Mouse (Mus musculus): ENCODE measurements around the gene Sgf29. TPM values are rescaled to one million over a fixed set of nuclear protein-coding genes. Genes with fewer than 3 reads are reported as not detected.

The Sgf29 gene
- polyA plus RNA-seq, 1 experiment from 2014 or later: 53.4 TPM

GRCm38 (mm10) chr7:126721635-126722034 lies 72.5 kb downstream of the Sgf29 start:
- Histone ChIP-seq H3K36me3 (no peaks in the 10 kb centered on the region), H3K4me1 (replicated peaks) (no peaks in the 10 kb centered on the region), H3K4me2 (no peak overlapping the region), H3K9ac (no peak overlapping the region), H3K27ac (no peak overlapping the region), H3K9me3 (peaks cover 5% of the 10 kb centered on the region; the same call in 1 of the 2 replicates), H3K4me3 (no peak overlapping the region), H3K27me3 (no peaks in the 10 kb centered on the region)
- no peak for ATAC-seq (ENCODE audit: low FRiP score)
- 91% methylated on average over 13 of the region's 13 CpGs for WGBS

Other genes with a start within 250 kb of the Sgf29 start
- 0.06 TPM in 1 of 2 replicates, not detected in the other for gene Cd19, start 234.4 kb upstream of the Sgf29 start, polyA plus RNA-seq (2015; fragmentation: Nextera tagmentation; extraction: Ambion mirVana)
- 24.3 and 26.8 TPM in 2 replicates for gene Rabep2, start 220.6 kb upstream of the Sgf29 start, polyA plus RNA-seq (2015; fragmentation: Nextera tagmentation; extraction: Ambion mirVana)
- gene Atp2a1, start 186.2 kb upstream of the Sgf29 start, polyA plus RNA-seq (2015; fragmentation: Nextera tagmentation; extraction: Ambion mirVana): 1.5 and 4.1 TPM in 2 replicates
- 63.7 and 64.5 TPM in 2 replicates for gene Sh2b1, start 173.9 kb upstream of the Sgf29 start, polyA plus RNA-seq (2015; fragmentation: Nextera tagmentation; extraction: Ambion mirVana)
- gene Tufm, start 161.9 kb upstream of the Sgf29 start, polyA plus RNA-seq (2015; fragmentation: Nextera tagmentation; extraction: Ambion mirVana): 118 and 120 TPM in 2 replicates
- gene Atxn2l, start 145.9 kb upstream of the Sgf29 start, polyA plus RNA-seq (2015; fragmentation: Nextera tagmentation; extraction: Ambion mirVana): 61.6 and 65.4 TPM in 2 replicates
- 205 and 210 TPM in 2 replicates for gene Eif3c, start 82.9 kb upstream of the Sgf29 start, polyA plus RNA-seq (2015; fragmentation: Nextera tagmentation; extraction: Ambion mirVana)
- gene Apobr, start 64.4 kb upstream of the Sgf29 start, polyA plus RNA-seq (2015; fragmentation: Nextera tagmentation; extraction: Ambion mirVana): 0.66 and 0.68 TPM in 2 replicates
- gene Cln3, start 63.5 kb upstream of the Sgf29 start, polyA plus RNA-seq (2015; fragmentation: Nextera tagmentation; extraction: Ambion mirVana): 31.1 and 35.2 TPM in 2 replicates
- not detected in 2 replicates for gene Il27, start 54.4 kb upstream of the Sgf29 start, polyA plus RNA-seq (2015; fragmentation: Nextera tagmentation; extraction: Ambion mirVana)
- 8.8 and 9.8 TPM in 2 replicates for gene Nupr1, start 18.4 kb upstream of the Sgf29 start, polyA plus RNA-seq (2015; fragmentation: Nextera tagmentation; extraction: Ambion mirVana)
- 1.4 and 1.6 TPM in 2 replicates for gene Sult1a1, start 27.1 kb downstream of the Sgf29 start, polyA plus RNA-seq (2015; fragmentation: Nextera tagmentation; extraction: Ambion mirVana)
- gene Bola2, start 46.1 kb downstream of the Sgf29 start, polyA plus RNA-seq (2015; fragmentation: Nextera tagmentation; extraction: Ambion mirVana): 149 and 154 TPM in 2 replicates
- 20.9 and 22.2 TPM in 2 replicates for gene Slx1b, start 46.5 kb downstream of the Sgf29 start, polyA plus RNA-seq (2015; fragmentation: Nextera tagmentation; extraction: Ambion mirVana)
- gene Coro1a, start 58.5 kb downstream of the Sgf29 start, polyA plus RNA-seq (2015; fragmentation: Nextera tagmentation; extraction: Ambion mirVana): 81.4 and 90.1 TPM in 2 replicates
- 94.2 and 95.8 TPM in 2 replicates for gene Mapk3, start 110.3 kb downstream of the Sgf29 start, polyA plus RNA-seq (2015; fragmentation: Nextera tagmentation; extraction: Ambion mirVana)
- gene Gdpd3, start 117.0 kb downstream of the Sgf29 start, polyA plus RNA-seq (2015; fragmentation: Nextera tagmentation; extraction: Ambion mirVana): 2.0 and 2.3 TPM in 2 replicates
- 173 and 179 TPM in 2 replicates for gene Ypel3, start 127.6 kb downstream of the Sgf29 start, polyA plus RNA-seq (2015; fragmentation: Nextera tagmentation; extraction: Ambion mirVana)
- 0.32 and 0.84 TPM in 2 replicates for gene Tbx6, start 132.2 kb downstream of the Sgf29 start, polyA plus RNA-seq (2015; fragmentation: Nextera tagmentation; extraction: Ambion mirVana)
- 196 and 214 TPM in 2 replicates for gene Ppp4c, start 143.2 kb downstream of the Sgf29 start, polyA plus RNA-seq (2015; fragmentation: Nextera tagmentation; extraction: Ambion mirVana)
- gene Fam57b, start 148.4 kb downstream of the Sgf29 start, polyA plus RNA-seq (2015; fragmentation: Nextera tagmentation; extraction: Ambion mirVana): 52.1 and 55.6 TPM in 2 replicates
- not detected in 2 replicates for gene 4930451I11Rik, start 182.3 kb downstream of the Sgf29 start, polyA plus RNA-seq (2015; fragmentation: Nextera tagmentation; extraction: Ambion mirVana)
- 7.1 and 9.3 TPM in 2 replicates for gene Doc2a, start 198.1 kb downstream of the Sgf29 start, polyA plus RNA-seq (2015; fragmentation: Nextera tagmentation; extraction: Ambion mirVana)
- 20.2 and 25.7 TPM in 2 replicates for gene Hirip3, start 212.7 kb downstream of the Sgf29 start, polyA plus RNA-seq (2015; fragmentation: Nextera tagmentation; extraction: Ambion mirVana)
- 81.8 and 89.4 TPM in 2 replicates for gene Ino80e, start 213.1 kb downstream of the Sgf29 start, polyA plus RNA-seq (2015; fragmentation: Nextera tagmentation; extraction: Ambion mirVana)
- gene Taok2, start 235.4 kb downstream of the Sgf29 start, polyA plus RNA-seq (2015; fragmentation: Nextera tagmentation; extraction: Ambion mirVana): 57.2 and 57.4 TPM in 2 replicates